ENCODE assay signal across 28 mouse cellular contexts in genomic region chr2:76961420-76962044, GRCm38 (mm10). TPM values are rescaled to one million over a fixed set of nuclear protein-coding genes. Genes with fewer than 3 reads are reported as not detected.
DNase-seq lines count a peak whose midpoint lies in the region; ATAC-seq lines count a peak whose summit lies in the region.
"Had no signal": no experiment of that assay in that cellular context is flagged by ENCODE, and none has a peak within 500 bp of the region (broad histone marks: within the 10 kb centered on the region; RNA-seq: fewer than 3 reads in every experiment).

No protein-coding gene starts in this region.

- no peak overlapping the region for H3K9ac ChIP-seq in midbrain, embryonic 14.5 days (replicated peaks; ENCODE audit: low read length)
- no peak overlapping the region for H3K9ac ChIP-seq in midbrain, embryonic 16.5 days (ENCODE audit: low read depth, low read length)
- no peak overlapping the region for H3K9ac ChIP-seq in liver, embryonic 12.5 days
- H3K9ac ChIP-seq: embryonic facial prominence, embryonic 13.5 days; forebrain, embryonic 13.5 days; heart, embryonic 12.5 days; heart, embryonic 15.5 days; hindbrain, embryonic 13.5 days had no signal

- peak; percentile 51 for DNase-seq in heart, adult 11 months
- no peak for DNase-seq in heart, adult 18-20 months
- peak; percentile 41 for DNase-seq in midbrain, embryonic 14.5 days
- DNase-seq in midbrain, embryonic 10.5 days (ENCODE audit: low spot score) = no peak
- DNase-seq: adrenal gland, adult 2 months; adrenal gland, postnatal 14 days; cerebellum, adult 11-12 months; cerebellum, adult 8-10 months; cerebellum, postnatal 10 days; cerebellum, postnatal 36 days; embryo, embryonic 11 days; gastrocnemius, postnatal 10 days; gastrocnemius, postnatal 36 days; heart, postnatal 10 days; heart, postnatal 36 days had no signal

- no peak overlapping the region for H3K27ac ChIP-seq in midbrain, embryonic 14.5 days (replicated peaks; ENCODE audit: low read depth, low read length)
- no peak overlapping the region for H3K27ac ChIP-seq in midbrain, embryonic 10.5 days (replicated peaks)
- H3K27ac ChIP-seq in midbrain, embryonic 16.5 days (ENCODE audit: low read length) = no peak overlapping the region
- H3K27ac ChIP-seq in liver, embryonic 12.5 days = no peak overlapping the region
- H3K27ac ChIP-seq: embryonic facial prominence, embryonic 10.5 days; embryonic facial prominence, embryonic 13.5 days; forebrain, embryonic 13.5 days; heart, embryonic 15.5 days; hindbrain, embryonic 10.5 days; hindbrain, embryonic 13.5 days had no signal

- H3K4me1 ChIP-seq in midbrain, embryonic 14.5 days (ENCODE audit: control insufficient read depth, insufficient read depth, low read length) = no peaks in the 10 kb centered on the region
- H3K4me1 ChIP-seq in midbrain, embryonic 10.5 days = no peaks in the 10 kb centered on the region
- no peaks in the 10 kb centered on the region for H3K4me1 ChIP-seq in midbrain, embryonic 16.5 days (ENCODE audit: control insufficient read depth, insufficient read depth, low read length)
- no peaks in the 10 kb centered on the region for H3K4me1 ChIP-seq in liver, embryonic 12.5 days
- H3K4me1 ChIP-seq: embryonic facial prominence, embryonic 10.5 days; embryonic facial prominence, embryonic 13.5 days; forebrain, embryonic 13.5 days; heart, embryonic 12.5 days; heart, embryonic 15.5 days; hindbrain, embryonic 10.5 days; hindbrain, embryonic 13.5 days had no signal

- no peak for ATAC-seq in midbrain, embryonic 14.5 days (ENCODE audit: low FRiP score, low TSS enrichment)
- ATAC-seq in midbrain, embryonic 16.5 days = peak; percentile 67
- ATAC-seq in liver, embryonic 12.5 days = no peak
- ATAC-seq: CD4-positive, CD25-positive, alpha-beta regulatory T cell, adult 4 months; forebrain, embryonic 13.5 days; forebrain, embryonic 16.5 days; hindbrain, embryonic 16.5 days had no signal

- H3K27me3 ChIP-seq in midbrain, embryonic 14.5 days (ENCODE audit: control insufficient read depth, insufficient read depth, low read length) = no peaks in the 10 kb centered on the region
- no peaks in the 10 kb centered on the region for H3K27me3 ChIP-seq in midbrain, embryonic 10.5 days (ENCODE audit: low read depth, poor library complexity, severe bottlenecking)
- H3K27me3 ChIP-seq in midbrain, embryonic 16.5 days (ENCODE audit: control insufficient read depth, insufficient read depth, low read depth, low read length) = no peaks in the 10 kb centered on the region
- H3K27me3 ChIP-seq in liver, embryonic 12.5 days (replicated peaks) = no peaks in the 10 kb centered on the region
- H3K27me3 ChIP-seq: embryonic facial prominence, embryonic 13.5 days; forebrain, embryonic 13.5 days; heart, embryonic 12.5 days; heart, embryonic 15.5 days; hindbrain, embryonic 13.5 days had no signal

- no peak overlapping the region for H3K4me3 ChIP-seq in midbrain, embryonic 14.5 days (replicated peaks; ENCODE audit: low read depth, low read length)
- no peak overlapping the region for H3K4me3 ChIP-seq in midbrain, embryonic 10.5 days
- no peak overlapping the region for H3K4me3 ChIP-seq in midbrain, embryonic 16.5 days (ENCODE audit: low read depth, low read length)
- no peak overlapping the region for H3K4me3 ChIP-seq in liver, embryonic 12.5 days
- H3K4me3 ChIP-seq: embryonic facial prominence, embryonic 10.5 days; embryonic facial prominence, embryonic 13.5 days; erythroblast, embryonic 14.5 days; forebrain, embryonic 13.5 days; heart, embryonic 12.5 days; heart, embryonic 15.5 days; hindbrain, embryonic 10.5 days; hindbrain, embryonic 13.5 days had no signal

- WGBS in midbrain, embryonic 14.5 days = 56% methylated on average over 10 of the region's 10 CpGs
- WGBS in midbrain, embryonic 10.5 days = 88% methylated on average over 10 of the region's 10 CpGs
- 50% methylated on average over 10 of the region's 10 CpGs for WGBS in midbrain, embryonic 16.5 days
- WGBS in liver, embryonic 12.5 days (ENCODE audit: insufficient replicate concordance) = 71% methylated on average over 10 of the region's 10 CpGs

- no peaks in the 10 kb centered on the region for H3K36me3 ChIP-seq in midbrain, embryonic 14.5 days (ENCODE audit: control insufficient read depth, insufficient read depth, low read length)
- H3K36me3 ChIP-seq in midbrain, embryonic 10.5 days = no peaks in the 10 kb centered on the region
- no peaks in the 10 kb centered on the region for H3K36me3 ChIP-seq in midbrain, embryonic 16.5 days (ENCODE audit: control insufficient read depth, insufficient read depth, low read length)
- H3K36me3 ChIP-seq in liver, embryonic 12.5 days = no peaks in the 10 kb centered on the region
- H3K36me3 ChIP-seq: embryonic facial prominence, embryonic 10.5 days; embryonic facial prominence, embryonic 13.5 days; hindbrain, embryonic 10.5 days; hindbrain, embryonic 13.5 days had no signal

- no peaks in the 10 kb centered on the region for H3K9me3 ChIP-seq in midbrain, embryonic 14.5 days (ENCODE audit: control insufficient read depth, low read length)
- no peaks in the 10 kb centered on the region for H3K9me3 ChIP-seq in midbrain, embryonic 10.5 days (replicated peaks)
- H3K9me3 ChIP-seq in midbrain, embryonic 16.5 days (replicated peaks; ENCODE audit: control insufficient read depth, low read length, poor library complexity, severe bottlenecking) = no peaks in the 10 kb centered on the region
- H3K9me3 ChIP-seq in liver, embryonic 12.5 days (replicated peaks) = no peaks in the 10 kb centered on the region
- H3K9me3 ChIP-seq: embryonic facial prominence, embryonic 10.5 days; embryonic facial prominence, embryonic 13.5 days; forebrain, embryonic 13.5 days; heart, embryonic 12.5 days; heart, embryonic 15.5 days; hindbrain, embryonic 10.5 days; hindbrain, embryonic 13.5 days had no signal

- no peak overlapping the region for H3K4me2 ChIP-seq in midbrain, embryonic 14.5 days (ENCODE audit: low read length)
- no peak overlapping the region for H3K4me2 ChIP-seq in midbrain, embryonic 16.5 days (ENCODE audit: low read length)
- H3K4me2 ChIP-seq in liver, embryonic 12.5 days = no peak overlapping the region
- H3K4me2 ChIP-seq: embryonic facial prominence, embryonic 13.5 days; forebrain, embryonic 13.5 days; heart, embryonic 12.5 days; heart, embryonic 15.5 days; hindbrain, embryonic 13.5 days had no signal

RNA-seq across cellular contexts. Expression of gene Ttn, which starts 20.8 kb away (rescaled TPM):
- 1,000 to 10,000 TPM; 2,666 to 2,843 TPM for total RNA-seq in heart, adult 18-20 months (2021)
- 0.47 and 0.91 TPM in 2 replicates for polyA plus RNA-seq in midbrain, embryonic 14.5 days (2014; fragmentation: Nextera tagmentation; extraction: Ambion mirVana)
- under 0.01 and 0.30 TPM in 2 replicates for polyA plus RNA-seq in midbrain, embryonic 10.5 days (2016; fragmentation: Nextera tagmentation; extraction: Ambion mirVana)
- polyA plus RNA-seq in midbrain, embryonic 16.5 days (2015; fragmentation: Nextera tagmentation; extraction: Ambion mirVana) = 0.21 and 0.42 TPM in 2 replicates
- 0.52 and 1.5 TPM in 2 replicates for polyA plus RNA-seq in liver, embryonic 12.5 days (2016; fragmentation: Nextera tagmentation; extraction: Ambion mirVana)

Comparison
In these comparisons a context has a peak if more than half of its experiments do, and no peak if none do; other contexts are left out.
1. DNase-seq: peak in heart, adult 11 months (single experiment) and midbrain, embryonic 14.5 days (single experiment); none in heart, adult 18-20 months (0 of 2) and midbrain, embryonic 10.5 days (single experiment).